Mouse (Mus musculus): ENCODE results near the gene Rab2b.
"Not testable (repeated sequence)": the region's sequence is repeated elsewhere in the genome, so short reads cannot be mapped to it uniquely, and the experiment has no call there.

Gene Rab2b

GRCm38 (mm10) chr14:52278932-52279746 is at the start of gene Rab2b, which contains the start of gene Tox4:
Gene Rab2b (minus strand): TSS chr14:52279545.
Gene Tox4 (plus strand): TSS chr14:52279146.
- DNase-seq (ENCODE audit: inconsistent age in 2 of 2, low spot score in 1 of 2) = peak; percentile 99 to 100

GRCm38 (mm10) chr14:52327910-52328812 is 48.8 kb upstream of the Rab2b start, which contains the start of gene Sall2:
Gene Sall2 (minus strand): TSS chr14:52328762.
- peak in 1 of 2 experiments; percentile 31 for DNase-seq (ENCODE audit: inconsistent age in 2 of 2, low spot score in 1 of 2)

- no peak for DNase-seq (ENCODE audit: inconsistent age in 2 of 2, low spot score in 1 of 2)
These were observed 48.1 kb upstream of the Rab2b start for GRCm38 (mm10) chr14:52327375-52327901.

- no peak for DNase-seq (ENCODE audit: inconsistent age in 2 of 2, low spot score in 1 of 2)
These were observed 46.5 kb upstream of the Rab2b start for GRCm38 (mm10) chr14:52325890-52326289.

- DNase-seq (ENCODE audit: inconsistent age in 2 of 2, low spot score in 1 of 2) = no peak
These were observed 40.0 kb upstream of the Rab2b start for GRCm38 (mm10) chr14:52319361-52319760.

- DNase-seq (ENCODE audit: inconsistent age in 2 of 2, low spot score in 1 of 2) = peak; percentile 39 to 74
These were observed 37.3 kb upstream of the Rab2b start for GRCm38 (mm10) chr14:52316441-52317225.

- peak; percentile 75 to 88 for DNase-seq (ENCODE audit: inconsistent age in 2 of 2, low spot score in 1 of 2)
These were observed 36.6 kb upstream of the Rab2b start for GRCm38 (mm10) chr14:52315792-52316440.

GRCm38 (mm10) chr14:52315283-52315780 is 36.0 kb upstream of the Rab2b start:
- DNase-seq (ENCODE audit: inconsistent age in 2 of 2, low spot score in 1 of 2) = no peak

GRCm38 (mm10) chr14:52314808-52315150 is 35.4 kb upstream of the Rab2b start:
- no peak for DNase-seq (ENCODE audit: inconsistent age in 2 of 2, low spot score in 1 of 2)

- peak in 1 of 2 experiments; percentile 25 for DNase-seq (ENCODE audit: inconsistent age in 2 of 2, low spot score in 1 of 2)
These were observed 34.8 kb upstream of the Rab2b start for GRCm38 (mm10) chr14:52313931-52314807.

GRCm38 (mm10) chr14:52310906-52311305 is 31.6 kb upstream of the Rab2b start:
- DNase-seq (ENCODE audit: inconsistent age in 2 of 2, low spot score in 1 of 2) = no peak

- DNase-seq (ENCODE audit: inconsistent age in 2 of 2, low spot score in 1 of 2) = not testable (repeated sequence)
These were observed 31.0 kb upstream of the Rab2b start for GRCm38 (mm10) chr14:52310343-52310742.

- no peak for DNase-seq (ENCODE audit: inconsistent age in 2 of 2, low spot score in 1 of 2)
These were observed 26.8 kb upstream of the Rab2b start for GRCm38 (mm10) chr14:52306100-52306499.

- DNase-seq (ENCODE audit: inconsistent age in 2 of 2, low spot score in 1 of 2) = peak; percentile 93 to 98
These were observed 25.4 kb upstream of the Rab2b start, which contains the start of gene Mettl3 for GRCm38 (mm10) chr14:52304644-52305271. Gene Mettl3 (minus strand): TSS chr14:52305128.

GRCm38 (mm10) chr14:52303517-52303916 is 24.2 kb upstream of the Rab2b start:
- not testable (repeated sequence) for DNase-seq (ENCODE audit: inconsistent age in 2 of 2, low spot score in 1 of 2)

GRCm38 (mm10) chr14:52295558-52296264 is 16.4 kb upstream of the Rab2b start:
- DNase-seq (ENCODE audit: inconsistent age in 2 of 2, low spot score in 1 of 2) = no peak

- DNase-seq (ENCODE audit: inconsistent age in 2 of 2, low spot score in 1 of 2) = no peak
These were observed 4.8 kb upstream of the Rab2b start for GRCm38 (mm10) chr14:52284191-52284590.

GRCm38 (mm10) chr14:52283629-52284028 is 4.3 kb upstream of the Rab2b start:
- DNase-seq (ENCODE audit: inconsistent age in 2 of 2, low spot score in 1 of 2) = no peak
